Mouse (Mus musculus): ENCODE results near the gene Ccdc60.

DNA sequence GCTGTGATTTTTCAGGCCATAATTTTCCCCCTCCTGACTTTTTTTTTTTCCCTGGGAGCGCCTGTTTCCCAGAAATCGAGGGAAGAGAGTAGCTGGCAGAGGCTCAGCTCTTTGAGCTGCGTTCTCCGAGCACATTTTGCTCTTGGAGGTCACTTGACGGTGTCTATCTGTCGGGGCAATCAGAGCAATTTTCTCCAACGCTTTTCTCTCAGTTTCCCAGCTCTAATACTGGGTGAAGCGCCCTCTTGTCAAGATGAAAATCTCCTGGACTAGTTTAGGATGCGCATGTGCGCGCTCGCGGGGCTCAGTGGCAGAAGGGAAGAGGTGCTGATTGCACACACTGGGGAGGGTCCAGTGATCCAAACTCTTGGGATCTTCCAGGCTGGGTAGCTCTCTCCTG lies 121.8 kb downstream of the Ccdc60 start:
- TF ChIP-seq CTCF (IDR thresholded peaks at IDR 0.05; ENCODE audit: low read depth) (no peak), EP300 (IDR thresholded peaks at IDR 0.05; ENCODE audit: low read depth) (no peak)
